Mouse (Mus musculus) thymus, postnatal 0 days (tissue): ENCODE data around the gene Wdr18. TPM values are rescaled to one million over a fixed set of nuclear protein-coding genes. Genes with fewer than 3 reads are reported as not detected.
"Not testable (repeated sequence)": the region's sequence is repeated elsewhere in the genome, so short reads cannot be mapped to it uniquely, and the experiment has no call there.

Source experiments
- DNase-seq: peaks from one replicate; pipeline ENCODE4 v3.0.0-alpha.2; 2015; ENCODE audit warnings: low spot score
- polyA plus RNA-seq: library from polyadenylated mRNA; unstranded; fragments of >200 nt; fragmentation: Nextera tagmentation; extraction: Ambion mirVana; gene quantifications from 2 replicates; pipeline ENCODE4 v1.2.1, GENCODE M21; 2015

Gene Wdr18
- polyA plus RNA-seq, 1 experiment from 2014 or later, result 77.5 TPM

- no peak for DNase-seq
Observed at GRCm38 (mm10) chr10:79946752-79947322, 13.1 kb upstream of the Wdr18 start.

DNA sequence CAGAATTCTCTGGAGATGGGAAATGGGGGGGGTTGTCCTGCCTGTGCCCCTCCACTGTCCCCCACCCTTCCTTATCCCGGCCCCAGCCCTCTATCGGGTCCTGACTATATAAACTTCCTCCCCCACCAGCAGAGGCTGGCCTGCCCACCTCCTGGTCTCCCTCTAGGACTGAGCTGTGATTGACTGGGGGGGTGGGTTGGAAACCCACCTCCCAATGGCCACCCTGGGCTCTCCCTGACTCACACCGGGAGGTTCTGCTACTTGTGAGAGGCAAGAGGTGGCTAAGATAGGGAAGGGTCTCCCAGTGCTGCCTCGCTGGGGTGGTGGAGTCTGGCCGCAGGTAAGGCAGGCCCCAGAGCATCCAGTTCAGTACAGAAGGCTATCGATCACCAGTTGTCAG lies 12.4 kb upstream of the Wdr18 start:
- no peak for DNase-seq

DNA sequence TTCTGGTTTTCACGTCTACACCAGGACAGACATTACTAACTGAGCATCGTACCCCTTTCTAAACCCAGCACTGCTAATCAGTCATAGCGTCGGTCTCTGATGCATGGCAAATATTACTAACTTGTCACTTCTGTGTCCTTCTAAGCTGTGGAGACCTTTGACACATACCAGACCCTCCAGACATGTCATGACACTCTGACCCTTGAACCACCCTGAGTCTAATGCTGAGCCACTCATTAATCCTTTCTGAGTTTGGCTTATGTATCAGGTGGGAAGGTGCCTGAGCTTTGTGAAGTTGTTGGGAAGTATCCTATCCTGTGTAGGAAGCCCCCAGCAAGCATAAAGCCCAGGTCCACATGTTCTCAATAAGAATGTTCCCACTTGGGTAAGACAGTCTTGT lies 10.1 kb upstream of the Wdr18 start:
- DNase-seq, result no peak

DNA sequence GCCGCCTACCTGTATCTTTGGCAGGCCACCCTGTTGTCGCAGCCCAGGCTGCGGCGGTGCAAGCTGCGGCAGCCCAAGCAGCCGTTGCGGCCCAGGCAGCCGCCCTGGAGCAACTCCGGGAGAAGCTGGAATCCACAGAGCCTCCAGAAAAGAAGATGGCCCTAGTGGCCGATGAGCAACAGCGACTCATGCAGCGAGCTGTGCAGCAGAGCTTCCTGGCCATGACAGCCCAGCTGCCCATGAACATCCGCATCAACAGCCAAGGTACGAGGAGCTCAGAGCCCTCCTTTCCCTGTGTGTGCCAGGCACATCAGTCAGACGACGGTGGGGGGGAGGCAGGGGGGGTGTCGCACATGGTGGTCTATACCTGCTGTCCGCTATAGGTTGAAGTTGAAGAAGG lies 9.3 kb upstream of the Wdr18 start:
- DNase-seq, result no peak

- DNase-seq, result peak; percentile 42
Observed at GRCm38 (mm10) chr10:79953946-79954345, 6.0 kb upstream of the Wdr18 start.

- DNase-seq, result no peak
Observed at GRCm38 (mm10) chr10:79955691-79956090, 4.3 kb upstream of the Wdr18 start.

- DNase-seq, result no peak
Observed at GRCm38 (mm10) chr10:79956643-79957154, 3.3 kb upstream of the Wdr18 start.

DNA sequence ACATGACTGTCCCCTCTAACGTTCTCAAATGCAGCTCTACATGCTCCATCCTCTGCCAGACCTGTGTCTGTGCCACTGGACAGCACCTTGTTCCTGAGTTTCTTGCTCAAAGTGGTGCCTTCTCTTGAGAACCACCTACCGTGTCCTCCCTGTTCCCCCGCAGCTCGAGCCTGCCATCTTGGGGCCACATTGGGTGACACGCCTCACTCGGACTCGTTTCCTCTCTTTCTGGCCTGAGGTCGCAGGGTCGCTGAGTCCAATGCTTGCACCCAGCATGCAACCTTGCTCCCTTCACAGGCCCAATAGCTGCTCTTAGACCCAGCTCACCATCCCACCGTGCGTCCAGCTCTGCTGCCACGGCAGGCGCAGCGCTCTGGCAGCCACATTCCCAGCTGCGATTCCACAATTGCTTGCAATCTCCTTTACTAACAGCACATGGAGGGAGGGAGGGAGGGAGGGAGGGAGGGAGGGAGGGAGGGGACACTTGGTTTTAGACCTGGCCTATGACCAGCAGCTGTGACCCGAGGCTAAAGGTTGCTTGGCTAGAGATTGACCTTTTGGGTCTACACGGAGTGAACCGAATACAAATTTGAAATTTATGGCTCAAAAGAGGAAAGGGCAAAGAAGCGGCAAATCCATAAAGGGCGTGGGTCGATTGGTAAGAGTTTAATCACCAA lies 1.7 kb upstream of the Wdr18 start:
- peak; percentile 78 for DNase-seq

DNA sequence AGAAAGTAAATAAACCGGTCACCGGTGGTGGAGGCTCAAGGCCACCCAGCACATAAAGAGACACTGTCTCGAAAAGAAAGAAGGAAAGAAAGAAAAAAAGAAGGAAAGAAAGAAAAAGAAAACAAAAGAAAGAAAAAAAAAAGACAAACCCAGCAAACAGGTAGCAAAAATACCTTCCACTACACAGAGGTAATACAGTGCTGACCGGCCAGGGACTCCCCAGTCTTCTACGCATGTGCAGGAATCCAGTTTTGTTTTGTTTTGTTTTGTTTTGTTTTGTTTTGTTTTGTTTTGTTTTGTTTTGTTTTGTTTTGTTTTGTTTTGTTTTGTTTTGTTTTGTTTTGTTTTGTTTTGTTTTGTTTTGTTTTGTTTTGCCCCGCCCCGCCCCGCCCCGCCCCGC lies 540 bp upstream of the Wdr18 start:
- DNase-seq, result not testable (repeated sequence)

- DNase-seq, result no peak
Observed at GRCm38 (mm10) chr10:79960671-79961294, 831 bp downstream of the Wdr18 start.

- no peak for DNase-seq
Observed at GRCm38 (mm10) chr10:79964727-79965126, 4.8 kb downstream of the Wdr18 start.

GRCm38 (mm10) chr10:79965325-79965724 lies 5.4 kb downstream of the Wdr18 start:
- DNase-seq, result no peak

- DNase-seq, result no peak
Observed at GRCm38 (mm10) chr10:79966886-79967400, 7.0 kb downstream of the Wdr18 start.

DNA sequence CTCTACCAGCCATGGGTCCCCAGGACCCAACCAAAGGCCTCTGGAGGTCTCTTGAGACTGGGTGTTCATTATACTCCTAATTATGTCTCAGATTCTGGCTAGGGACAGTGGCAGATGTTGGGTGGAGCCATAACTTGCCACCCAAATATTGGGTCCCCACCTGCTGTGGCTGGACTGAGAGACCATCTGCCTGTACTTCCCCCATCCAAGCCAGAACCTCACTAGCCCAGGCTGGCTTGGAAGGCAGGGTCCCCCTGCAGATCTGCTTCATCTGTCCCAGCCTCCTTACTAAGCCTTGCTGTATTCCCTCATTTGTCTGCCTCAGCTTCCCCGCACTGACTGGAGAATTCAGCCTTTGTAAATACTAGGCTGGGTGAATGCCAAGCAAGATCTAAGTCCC lies 8.2 kb downstream of the Wdr18 start:
- DNase-seq, result no peak

DNA sequence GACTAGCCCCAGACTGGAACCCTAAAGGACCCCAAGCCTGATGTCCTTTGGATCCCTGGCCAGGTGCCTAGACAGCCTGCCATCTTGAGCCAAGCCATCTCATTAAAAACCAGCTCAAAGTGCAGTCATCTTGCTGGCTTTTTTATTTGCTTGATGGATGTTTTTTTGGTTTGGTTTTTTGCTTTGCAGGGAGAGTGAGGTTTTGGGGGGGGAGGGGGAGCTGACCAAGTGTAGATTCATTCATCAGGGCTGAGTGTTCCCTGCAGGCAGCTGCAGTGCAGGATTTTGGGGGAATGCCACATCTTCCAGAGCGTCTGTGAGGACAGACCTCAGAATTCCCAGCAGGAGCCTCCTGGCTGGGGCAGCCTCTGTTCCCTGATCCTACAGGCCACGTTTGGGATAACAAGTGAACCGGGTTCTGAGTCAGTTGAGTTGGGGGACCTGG lies 9.2 kb downstream of the Wdr18 start:
- no peak for DNase-seq

DNA sequence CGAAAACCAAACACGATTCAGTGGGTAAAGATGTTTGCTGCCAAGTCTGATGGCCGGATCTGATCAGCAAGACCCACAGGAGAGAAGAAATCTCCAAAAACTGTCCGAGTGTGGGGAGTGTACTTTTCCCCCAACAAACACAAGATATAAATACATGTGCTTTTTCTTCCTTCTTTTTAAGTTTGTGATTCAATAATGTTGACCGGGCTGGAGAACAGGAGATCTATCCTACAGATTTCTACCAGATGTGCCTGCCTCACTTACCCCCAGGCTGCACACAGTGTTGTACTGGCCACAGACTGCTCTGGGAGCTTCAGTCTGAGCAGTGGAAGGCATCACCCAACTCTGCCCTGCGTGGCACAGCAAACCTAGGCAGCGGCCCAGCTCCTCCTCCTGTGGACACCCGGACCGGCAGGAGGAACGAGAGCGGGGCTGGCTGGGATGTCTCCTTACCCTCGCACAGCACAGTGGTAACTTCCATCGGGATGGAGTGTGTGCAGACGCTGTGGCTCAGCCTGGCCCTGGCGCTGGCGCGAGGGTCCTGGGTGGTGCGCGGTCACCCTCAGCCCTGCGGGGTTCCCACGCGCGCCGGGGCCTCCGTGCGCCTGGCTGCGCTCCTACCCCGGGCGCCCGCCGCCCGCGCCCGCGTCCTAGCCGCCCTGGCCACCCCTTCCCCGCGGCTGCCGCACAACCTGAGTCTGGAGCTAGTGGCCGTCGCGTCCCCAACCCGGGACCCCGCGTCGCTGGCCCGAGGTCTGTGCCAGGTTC lies 10.6 kb downstream of the Wdr18 start, which contains the start of gene Grin3b:
TSS of gene Grin3b (plus strand) at position 301 of the 768 bp plus-strand sequence.
- DNase-seq, result no peak

DNA sequence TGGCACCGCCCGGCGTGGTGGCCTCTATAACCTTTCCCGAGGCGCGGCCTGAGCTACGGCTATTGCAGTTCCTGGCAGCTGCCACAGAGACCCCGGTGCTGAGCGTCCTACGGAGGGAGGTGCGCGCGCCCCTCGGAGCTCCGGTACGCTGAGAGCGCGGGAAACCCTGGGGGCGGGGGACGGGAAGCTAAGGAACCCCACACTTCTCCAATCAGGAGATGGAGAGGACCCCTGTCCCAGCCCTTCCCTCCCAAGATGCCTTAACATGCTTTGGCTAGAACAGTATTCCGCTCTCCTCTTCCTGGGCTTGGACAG lies 11.2 kb downstream of the Wdr18 start:
- no peak for DNase-seq

DNA sequence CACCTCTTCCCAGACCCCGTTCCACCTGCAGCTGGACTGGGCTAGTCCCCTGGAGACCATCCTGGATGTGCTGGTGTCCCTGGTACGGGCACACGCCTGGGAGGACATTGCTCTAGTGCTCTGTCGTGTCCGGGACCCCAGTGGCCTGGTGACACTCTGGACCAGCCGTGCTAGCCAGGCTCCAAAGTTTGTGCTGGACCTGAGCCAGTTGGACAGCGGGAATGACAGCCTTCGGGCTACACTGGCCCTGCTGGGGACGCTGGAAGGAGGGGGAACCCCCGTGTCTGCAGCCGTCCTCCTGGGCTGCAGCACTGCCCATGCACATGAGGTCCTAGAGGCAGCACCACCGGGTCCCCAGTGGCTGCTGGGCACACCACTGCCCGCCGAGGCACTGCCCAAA lies 12.9 kb downstream of the Wdr18 start:
- no peak for DNase-seq

DNA sequence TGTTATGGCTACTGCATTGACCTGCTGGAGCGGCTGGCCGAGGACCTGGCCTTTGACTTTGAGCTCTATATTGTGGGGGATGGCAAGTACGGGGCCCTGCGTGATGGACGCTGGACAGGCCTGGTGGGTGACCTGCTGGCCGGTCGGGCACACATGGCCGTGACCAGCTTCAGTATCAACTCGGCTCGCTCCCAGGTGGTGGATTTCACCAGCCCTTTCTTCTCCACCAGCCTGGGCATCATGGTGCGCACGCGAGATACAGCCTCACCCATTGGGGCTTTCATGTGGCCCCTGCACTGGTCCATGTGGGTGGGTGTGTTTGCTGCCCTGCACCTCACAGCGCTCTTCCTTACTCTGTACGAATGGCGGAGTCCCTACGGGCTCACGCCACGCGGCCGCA lies 14.1 kb downstream of the Wdr18 start:
- no peak for DNase-seq

DNA sequence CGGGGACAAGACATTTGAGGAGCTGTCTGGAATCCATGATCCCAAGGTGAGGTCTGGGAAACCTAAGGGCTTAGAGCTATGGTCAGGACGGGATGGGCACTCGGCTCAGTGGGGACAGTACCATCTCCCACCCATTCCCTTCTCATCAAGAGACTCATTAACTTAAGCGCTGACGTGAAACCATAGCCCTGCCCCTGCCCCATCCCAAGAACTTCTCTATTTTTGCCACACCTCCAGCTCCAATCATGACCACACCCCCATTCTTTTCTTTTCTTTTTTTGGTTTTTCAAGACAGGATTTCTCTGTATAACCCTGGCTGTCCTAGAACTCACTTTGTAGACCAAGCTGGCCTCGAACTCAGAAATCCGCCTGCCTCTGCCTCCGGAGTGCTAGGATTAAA lies 14.7 kb downstream of the Wdr18 start:
- no peak for DNase-seq

DNA sequence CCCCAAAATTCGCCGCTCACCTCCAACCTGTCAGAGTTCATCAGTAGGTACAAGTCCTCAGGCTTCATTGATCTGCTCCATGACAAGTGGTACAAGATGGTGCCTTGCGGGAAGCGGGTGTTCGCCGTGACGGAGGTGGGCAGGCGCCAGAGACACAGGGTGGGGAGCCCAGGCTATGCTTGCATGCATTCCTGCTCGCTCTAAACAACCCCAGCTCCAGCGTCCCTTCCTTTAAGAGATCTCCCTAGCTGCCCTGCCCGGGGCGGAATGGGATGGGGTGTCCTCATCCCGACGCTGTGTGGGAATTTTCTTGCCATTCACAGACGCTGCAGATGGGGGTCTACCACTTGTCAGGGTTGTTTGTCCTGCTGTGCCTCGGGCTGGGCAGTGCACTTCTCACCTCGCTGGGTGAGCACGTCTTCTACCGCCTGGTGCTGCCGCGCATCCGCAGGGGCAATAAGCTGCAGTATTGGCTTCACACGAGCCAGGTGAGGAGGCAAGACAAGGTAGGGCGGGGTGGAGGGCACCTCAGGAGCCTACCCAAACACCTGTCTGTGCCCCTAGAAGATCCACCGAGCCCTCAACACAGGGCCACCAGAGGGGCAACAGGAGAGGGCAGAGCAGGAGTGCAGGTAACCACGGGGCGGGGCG lies 16.2 kb downstream of the Wdr18 start:
- no peak for DNase-seq
